Mouse (Mus musculus): ENCODE data around the gene Bcdin3d.

DNA sequence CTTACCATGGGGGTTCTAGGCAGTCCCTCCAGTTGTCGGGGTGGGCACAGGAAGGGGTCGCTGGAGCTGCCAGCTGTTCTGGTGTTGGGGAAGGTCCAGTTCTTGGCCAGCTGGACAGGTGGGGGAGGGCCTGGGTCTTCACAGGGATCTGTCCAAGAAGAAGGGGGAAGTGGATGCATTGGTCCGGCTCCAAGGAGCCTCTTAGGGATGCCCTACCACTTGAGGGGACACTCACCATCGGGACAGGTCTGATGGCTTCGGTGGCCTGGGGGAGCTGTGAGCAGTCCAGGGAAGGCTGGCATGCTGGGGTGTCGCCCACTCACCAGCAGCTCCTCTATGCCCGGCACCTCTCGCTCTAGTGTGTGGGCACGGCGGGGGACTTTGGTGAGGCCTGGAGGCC, 51.4 kb downstream of the Bcdin3d start:
- TF ChIP-seq CTCF (IDR thresholded peaks at IDR 0.05; ENCODE audit: low read depth, low read length), result no peak
- no peak for TF ChIP-seq POLR2A (IDR thresholded peaks at IDR 0.05; ENCODE audit: borderline replicate concordance, low read depth, low read length)
